Mouse (Mus musculus): ENCODE measurements around the gene Jak2.

Gene Jak2

DNA sequence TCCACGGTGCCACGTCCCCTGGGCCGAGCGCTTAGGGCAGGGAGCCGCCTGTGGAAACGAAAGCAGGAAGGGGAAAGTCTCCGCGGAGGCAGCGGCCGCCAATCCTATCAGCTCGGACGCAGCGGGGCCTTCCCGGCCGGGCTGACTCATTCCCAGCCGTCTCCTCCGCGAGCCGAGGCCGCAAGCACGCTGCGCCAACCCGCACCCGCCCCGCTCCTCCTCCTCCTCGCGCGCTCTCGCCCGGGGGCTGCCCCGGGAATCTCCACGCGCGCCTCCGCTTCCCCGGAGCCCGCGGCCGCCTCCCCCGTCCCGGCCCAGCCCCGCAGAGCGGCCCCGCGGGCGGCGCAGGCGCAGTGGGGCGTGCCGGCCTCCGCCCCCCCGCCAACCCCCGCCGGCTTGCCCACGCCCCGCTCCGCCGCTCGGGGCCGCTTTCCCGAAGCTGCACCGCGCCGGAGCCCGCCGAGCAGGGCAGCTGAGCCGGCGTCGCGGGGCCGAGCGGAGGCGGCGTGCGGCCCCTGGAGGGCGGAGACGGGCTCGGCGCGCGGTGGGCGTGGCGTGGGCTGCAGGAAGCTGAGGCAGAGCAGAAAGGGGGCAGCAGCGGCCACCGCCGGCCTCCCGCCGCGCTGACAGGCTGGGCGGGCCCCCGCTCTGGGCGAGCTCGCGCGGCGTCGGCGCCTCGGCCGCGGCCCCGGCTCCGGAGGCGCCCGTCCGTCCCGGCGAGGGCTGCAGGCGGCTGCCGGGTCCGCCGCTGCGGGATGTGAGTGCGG is at the start of gene Jak2:
Gene Jak2, plus strand, starts transcription at position 638 of the 767 bp plus-strand sequence.
- peak; percentile 100 for DNase-seq

- DNase-seq: peak; percentile 28
These were observed 48.3 kb upstream of the Jak2 start for GRCm38 (mm10) chr19:29203337-29203736.

- DNase-seq: peak; percentile 79
These were observed 47.0 kb upstream of the Jak2 start for GRCm38 (mm10) chr19:29204583-29204982.

- no peak for DNase-seq
These were observed 46.4 kb upstream of the Jak2 start for GRCm38 (mm10) chr19:29205267-29205666.

- DNase-seq: no peak
These were observed 41.7 kb upstream of the Jak2 start for GRCm38 (mm10) chr19:29209898-29210297.

- no peak for DNase-seq
These were observed 41.3 kb upstream of the Jak2 start for GRCm38 (mm10) chr19:29210319-29210718.

GRCm38 (mm10) chr19:29215811-29216509 is 35.7 kb upstream of the Jak2 start:
- no peak for DNase-seq

- no peak for DNase-seq
These were observed 29.8 kb upstream of the Jak2 start for GRCm38 (mm10) chr19:29221867-29222266.

GRCm38 (mm10) chr19:29224968-29225367 is 26.7 kb upstream of the Jak2 start:
- no peak for DNase-seq

DNA sequence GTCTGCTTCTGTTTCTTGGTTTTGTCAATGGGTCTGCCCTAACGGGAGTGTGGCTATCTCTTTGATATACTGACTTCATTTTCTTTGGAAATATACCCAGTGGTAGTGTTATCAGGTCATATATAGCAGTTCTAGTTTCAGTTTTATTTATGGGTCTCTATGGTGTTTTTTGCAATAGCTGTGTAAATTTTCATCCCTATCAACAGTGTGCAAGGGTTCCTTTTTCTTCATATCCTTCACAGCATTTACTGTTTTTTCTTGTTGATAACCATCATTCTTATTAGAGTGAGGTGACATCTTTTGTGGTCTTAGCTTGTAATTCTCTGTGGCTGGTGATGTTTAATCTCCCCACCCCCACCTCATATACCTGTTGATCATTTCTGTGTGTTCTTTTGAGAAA is 24.6 kb upstream of the Jak2 start:
- no peak for DNase-seq

DNA sequence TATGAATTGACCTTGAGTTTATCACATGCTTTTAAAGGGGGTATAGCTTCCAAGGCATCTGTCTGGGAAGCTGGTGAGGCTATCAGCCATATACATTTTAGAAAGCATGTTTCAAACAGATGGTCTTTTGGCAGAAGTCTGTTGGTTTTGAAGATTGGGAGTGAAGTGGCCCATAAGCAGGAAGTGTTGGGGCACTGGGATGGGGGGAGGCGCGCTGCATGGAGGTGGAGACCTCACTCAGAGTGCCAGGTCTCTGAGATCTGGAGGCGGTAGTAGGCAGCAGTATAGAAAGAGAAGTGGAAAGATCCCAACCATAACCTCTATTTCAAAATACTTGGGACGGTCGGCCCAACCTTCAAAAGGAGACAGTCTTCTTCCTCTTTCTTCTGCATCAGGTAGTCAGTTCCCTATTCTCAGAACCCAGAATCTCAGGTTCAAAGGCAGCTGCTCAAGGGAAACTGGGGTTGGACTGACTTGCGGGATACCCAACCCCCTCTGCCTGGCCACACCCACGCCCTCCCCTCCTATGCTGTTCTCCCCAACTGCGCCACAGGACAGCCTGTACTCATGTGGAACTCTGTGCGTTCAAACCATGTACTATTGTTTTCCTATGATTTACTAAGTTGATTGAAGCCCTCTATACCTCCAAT is 23.6 kb upstream of the Jak2 start:
- DNase-seq: peak; percentile 76

DNA sequence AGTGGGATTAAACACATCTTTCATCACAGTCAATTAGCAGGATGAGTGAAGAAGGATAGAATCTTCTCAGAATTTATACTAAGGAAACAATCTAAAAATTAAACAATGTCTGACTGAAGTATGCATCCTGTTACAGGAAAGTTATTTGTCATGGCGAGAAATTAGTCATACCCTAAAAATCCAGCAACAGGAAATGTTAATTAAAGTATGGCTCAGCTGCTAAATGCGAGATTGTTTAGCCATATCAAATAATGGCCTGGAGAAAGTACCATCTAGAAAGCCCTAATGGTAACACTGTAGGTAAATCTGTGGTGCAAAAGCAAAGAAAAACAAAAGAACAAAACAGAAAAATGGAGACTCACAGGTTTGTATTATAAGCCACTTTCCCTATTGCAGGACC is 22.6 kb upstream of the Jak2 start:
- no peak for DNase-seq

GRCm38 (mm10) chr19:29232738-29233137 is 18.9 kb upstream of the Jak2 start:
- peak; percentile 66 for DNase-seq

GRCm38 (mm10) chr19:29236658-29237385 is 14.8 kb upstream of the Jak2 start:
- DNase-seq: no peak

- DNase-seq: no peak
These were observed 13.5 kb upstream of the Jak2 start for GRCm38 (mm10) chr19:29238171-29238570.

GRCm38 (mm10) chr19:29239513-29240235 is 12.0 kb upstream of the Jak2 start:
- DNase-seq: no peak

DNA sequence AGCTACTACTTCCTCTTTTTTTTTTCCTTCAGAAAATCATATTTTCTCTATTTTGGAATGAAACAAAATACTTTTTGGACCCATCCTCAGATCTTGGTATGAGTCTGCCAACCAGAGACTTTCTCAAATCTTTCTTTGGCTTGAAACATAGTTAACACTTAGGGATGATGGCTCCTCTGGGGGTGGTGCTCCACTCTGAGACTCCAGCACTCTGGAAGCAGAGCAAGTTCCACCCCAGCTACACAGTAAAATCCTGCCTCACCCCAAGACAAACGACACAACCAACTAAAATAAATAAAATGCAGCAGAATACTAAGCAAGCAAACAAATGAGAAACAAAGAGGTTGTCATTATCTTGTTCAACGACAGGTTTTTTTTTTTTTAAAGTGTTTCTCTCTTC is 11.0 kb upstream of the Jak2 start:
- no peak for DNase-seq

DNA sequence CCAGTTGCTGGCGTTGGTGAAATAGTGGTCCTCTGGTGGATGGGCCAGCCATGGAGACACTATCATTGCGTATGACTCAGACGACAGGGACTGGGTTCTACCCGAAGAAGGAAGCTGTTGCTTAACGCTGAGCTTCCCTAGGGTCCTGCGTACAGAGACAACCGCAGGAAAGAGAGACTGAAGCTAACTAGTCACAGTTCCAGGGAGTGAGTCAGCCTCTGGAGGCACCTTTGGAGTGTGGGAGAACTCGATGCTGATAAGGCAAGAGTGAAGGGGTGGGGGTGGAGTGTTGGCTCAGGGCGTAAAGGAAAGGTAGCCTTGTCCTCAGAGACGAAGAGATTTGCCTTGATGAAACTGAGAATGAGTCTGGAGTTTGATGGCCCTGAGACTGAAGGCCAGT is 10.0 kb upstream of the Jak2 start:
- peak; percentile 92 for DNase-seq

DNA sequence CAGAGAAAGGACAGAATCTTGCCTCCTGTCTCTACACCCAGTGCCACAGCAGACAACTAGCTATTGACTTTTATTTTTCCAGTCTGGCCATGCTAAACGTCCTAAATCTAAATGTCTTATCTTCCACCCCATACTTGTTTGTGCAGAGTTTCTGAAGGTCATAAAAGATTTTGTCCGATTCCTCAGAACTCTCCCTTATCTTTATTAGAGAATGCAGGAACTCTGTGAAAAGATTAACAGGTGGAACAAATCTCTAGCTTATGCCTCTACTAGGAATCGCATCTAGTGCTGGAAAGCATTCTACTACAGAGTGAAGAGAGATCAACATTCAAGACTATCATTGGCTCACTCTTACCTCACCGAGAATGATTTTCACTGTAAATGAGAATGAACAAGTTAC is 1.7 kb upstream of the Jak2 start:
- no peak for DNase-seq

- DNase-seq: peak; percentile 91
These were observed 552 bp downstream of the Jak2 start for GRCm38 (mm10) chr19:29251958-29252801.

GRCm38 (mm10) chr19:29252831-29253545 is 1.4 kb downstream of the Jak2 start:
- DNase-seq: no peak
